Mouse (Mus musculus) myocyte (in vitro differentiated cells): ENCODE results near the gene Ogg1.

Experiments used
- CEBPB ChIP-seq: IDR thresholded peaks from 2 replicates; pipeline ENCODE4 v1.6.1; 2011; ENCODE audit warnings: mild to moderate bottlenecking, moderate library complexity; ENCODE audit not compliant: poor library complexity, insufficient read depth, severe bottlenecking
- E2F4 ChIP-seq: IDR thresholded peaks from one replicate; pipeline ENCODE4 v1.6.1; 2011; ENCODE audit warnings: mild to moderate bottlenecking, control low read depth, moderate library complexity; ENCODE audit not compliant: insufficient read depth
- MAX ChIP-seq: IDR thresholded peaks from one replicate; pipeline ENCODE4 v1.6.1; 2011; ENCODE audit warnings: low read depth, mild to moderate bottlenecking, control low read depth
- MYOD1 ChIP-seq, 3 experiments: IDR thresholded peaks; one replicate each; pipeline ENCODE4 v1.6.1; 2011; ENCODE audit warnings: control low read depth in 2 of 3, low read depth in 2 of 3, mild to moderate bottlenecking in 2 of 3, moderate library complexity in 1 of 3; ENCODE audit not compliant: insufficient read length in 2 of 3, control insufficient read depth in 1 of 3
- MYOG ChIP-seq, 3 experiments: IDR thresholded peaks; one replicate each; pipeline ENCODE4 v1.6.1; 2011; ENCODE audit warnings: control low read depth in 2 of 3, low read depth in 2 of 3, mild to moderate bottlenecking in 2 of 3; ENCODE audit not compliant: insufficient read length in 2 of 3, control insufficient read depth in 1 of 3, insufficient read depth in 1 of 3
- POLR2A ChIP-seq: IDR thresholded peaks from one replicate; pipeline ENCODE4 v1.6.1; 2011; ENCODE audit warnings: low read depth, mild to moderate bottlenecking, control low read depth, moderate library complexity; ENCODE audit not compliant: insufficient read length
- POLR2AphosphoS2 ChIP-seq: IDR thresholded peaks from one replicate; pipeline ENCODE4 v1.6.1; 2011; ENCODE audit warnings: low read depth, control low read depth; ENCODE audit not compliant: insufficient read length
- REST ChIP-seq: IDR thresholded peaks from one replicate; pipeline ENCODE4 v1.6.1; 2011; ENCODE audit warnings: mild to moderate bottlenecking, control low read depth, moderate library complexity; ENCODE audit not compliant: insufficient read depth, insufficient read length
- SRF ChIP-seq: IDR thresholded peaks from one replicate; pipeline ENCODE4 v1.6.1; 2011; ENCODE audit warnings: low read depth; ENCODE audit not compliant: control insufficient read depth, insufficient read length
- TCF12 ChIP-seq: IDR thresholded peaks from one replicate; pipeline ENCODE4 v1.6.1; 2011; ENCODE audit warnings: mild to moderate bottlenecking, control low read depth; ENCODE audit not compliant: poor library complexity, insufficient read depth, severe bottlenecking
- TCF3 ChIP-seq: IDR thresholded peaks from one replicate; pipeline ENCODE4 v1.6.1; 2011; ENCODE audit warnings: low read depth, control low read depth; ENCODE audit not compliant: insufficient read length
- USF1 ChIP-seq: IDR thresholded peaks from one replicate; pipeline ENCODE4 v1.6.1; 2011; ENCODE audit warnings: low read depth, mild to moderate bottlenecking, control low read depth, moderate library complexity

- no peak for TF ChIP-seq POLR2A
- TF ChIP-seq MYOG (IDR thresholded peaks at IDR 0.05; ENCODE audit: control insufficient read depth in 1 of 3, insufficient read depth in 1 of 3, insufficient read length in 2 of 3, low read depth in 2 of 3): no peak
- no peak for TF ChIP-seq TCF3
- no peak for TF ChIP-seq MAX
- TF ChIP-seq USF1: no peak
- TF ChIP-seq SRF: no peak
- TF ChIP-seq CEBPB: no peak
- TF ChIP-seq REST: no peak
- no peak for TF ChIP-seq E2F4
- peak; percentile 21 for TF ChIP-seq POLR2AphosphoS2
- TF ChIP-seq MYOD1 (IDR thresholded peaks at IDR 0.05; ENCODE audit: control insufficient read depth in 1 of 3, insufficient read length in 2 of 3, low read depth in 2 of 3): no peak
- no peak for TF ChIP-seq TCF12
Measured at GRCm38 (mm10) chr6:113281676-113282075, 45.1 kb upstream of the Ogg1 start.
